Mouse (Mus musculus): ENCODE data around the gene Oxct2a.

GRCm38 (mm10) chr4:123326087-123326486 is 2.7 kb upstream of the Oxct2a start:
- no peak for TF ChIP-seq ZC3H11A (IDR thresholded peaks at IDR 0.05; ENCODE audit: borderline replicate concordance, low read depth, low read length)
- TF ChIP-seq ZNF384 (IDR thresholded peaks at IDR 0.05; ENCODE audit: low read depth, low read length): no peak
